Mouse (Mus musculus) thymus, postnatal 36 days (tissue): ENCODE measurements around the gene Stag1.
A peak's percentile ranks its signal among the peaks of the same experiment; 100 is the strongest.

Source experiments
- DNase-seq, 2 experiments: peaks; one replicate each; pipeline ENCODE4 v3.0.0; 2022; ENCODE audit warnings: mixed read lengths in 2 of 2

Gene Stag1

GRCm38 (mm10) chr9:100963428-100963912 is 365.9 kb downstream of the Stag1 start:
- no peak for DNase-seq

GRCm38 (mm10) chr9:100964106-100964505 is 366.5 kb downstream of the Stag1 start:
- DNase-seq = no peak

GRCm38 (mm10) chr9:100969461-100969860 is 371.9 kb downstream of the Stag1 start:
- no peak for DNase-seq

GRCm38 (mm10) chr9:100978666-100979065 is 381.1 kb downstream of the Stag1 start:
- no peak for DNase-seq

GRCm38 (mm10) chr9:100979260-100979659 is 381.7 kb downstream of the Stag1 start:
- no peak for DNase-seq

- no peak for DNase-seq
Measured at GRCm38 (mm10) chr9:100982786-100983185, 385.2 kb downstream of the Stag1 start.

GRCm38 (mm10) chr9:100984381-100985310 is 387.0 kb downstream of the Stag1 start:
- DNase-seq = no peak

- DNase-seq = no peak
Measured at GRCm38 (mm10) chr9:100987006-100987405, 389.4 kb downstream of the Stag1 start.

GRCm38 (mm10) chr9:100987850-100988249 is 390.3 kb downstream of the Stag1 start:
- DNase-seq = no peak

GRCm38 (mm10) chr9:100990609-100991008 is 393.0 kb downstream of the Stag1 start:
- DNase-seq = no peak

GRCm38 (mm10) chr9:100991321-100991720 is 393.7 kb downstream of the Stag1 start:
- no peak for DNase-seq

GRCm38 (mm10) chr9:100992191-100992590 is 394.6 kb downstream of the Stag1 start:
- no peak for DNase-seq

GRCm38 (mm10) chr9:100993937-100994336 is 396.3 kb downstream of the Stag1 start:
- DNase-seq = peak in 1 of 2 experiments; percentile 31

- no peak for DNase-seq
Measured at GRCm38 (mm10) chr9:100997138-100997537, 399.5 kb downstream of the Stag1 start.

- DNase-seq = peak; percentile 21 to 48
Measured at GRCm38 (mm10) chr9:101002053-101002452, 404.5 kb downstream of the Stag1 start.

GRCm38 (mm10) chr9:101002841-101003240 is 405.2 kb downstream of the Stag1 start:
- no peak for DNase-seq

- no peak for DNase-seq
Measured at GRCm38 (mm10) chr9:101003302-101003701, 405.7 kb downstream of the Stag1 start.

- no peak for DNase-seq
Measured at GRCm38 (mm10) chr9:101005866-101006265, 408.3 kb downstream of the Stag1 start.
